47 mouse cellular contexts compared by ENCODE assay signal in the genomic region with DNA sequence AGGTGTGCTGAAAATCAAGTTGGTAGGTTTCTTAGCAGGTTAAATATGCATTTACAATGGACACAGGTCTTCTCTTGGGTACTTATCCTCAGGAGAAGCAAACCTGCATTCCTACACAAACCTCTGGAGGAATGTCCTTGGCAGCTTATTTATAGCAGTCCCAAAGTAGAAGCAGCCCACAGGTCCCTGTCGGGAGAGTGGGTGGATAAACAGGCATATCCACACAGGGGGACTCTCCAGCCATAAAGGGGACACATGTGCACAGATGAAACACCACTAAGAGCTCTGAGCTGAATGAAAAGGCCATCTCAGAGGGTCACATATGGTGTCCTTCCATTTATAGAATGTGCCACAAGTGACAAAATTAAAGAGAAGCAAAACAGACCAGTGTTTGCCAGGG. TPM values are rescaled to one million over a fixed set of nuclear protein-coding genes. Genes with fewer than 3 reads are reported as not detected.
"Had no signal": no experiment of that assay in that cellular context is flagged by ENCODE, and none has a peak within 500 bp of the region (broad histone marks: within the 10 kb centered on the region; RNA-seq: fewer than 3 reads in every experiment).

No protein-coding gene starts in this region.

- DNase-seq: left cerebral cortex, postnatal 4 days; liver; liver, embryonic 13.5 days; liver, postnatal 0 days; lung, adult 18-20 months; lung, adult 2 months; lung, embryonic 14.5 days; lung, postnatal 10 days; lung, postnatal 14 days; lung, postnatal 36 days; lung, postnatal 4 days; midbrain, embryonic 14.5 days had no signal

- H3K9ac ChIP-seq: limb, embryonic 12.5 days; limb, embryonic 13.5 days; limb, embryonic 15.5 days; liver, embryonic 12.5 days; liver, embryonic 13.5 days; liver, embryonic 14.5 days; liver, embryonic 15.5 days; liver, postnatal 0 days; lung, embryonic 14.5 days; lung, embryonic 15.5 days; midbrain, embryonic 12.5 days; midbrain, embryonic 13.5 days; midbrain, embryonic 15.5 days; neural tube, embryonic 12.5 days; neural tube, embryonic 13.5 days had no signal

- H3K9me3 ChIP-seq: limb, embryonic 10.5 days; limb, embryonic 12.5 days; limb, embryonic 13.5 days; limb, embryonic 15.5 days; liver, embryonic 12.5 days; liver, embryonic 13.5 days; liver, embryonic 15.5 days; lung, embryonic 15.5 days; midbrain, embryonic 10.5 days; midbrain, embryonic 12.5 days; midbrain, embryonic 13.5 days; midbrain, embryonic 15.5 days; neural tube, embryonic 12.5 days; neural tube, embryonic 13.5 days had no signal

- H3K4me2 ChIP-seq: limb, embryonic 12.5 days; limb, embryonic 13.5 days; limb, embryonic 15.5 days; liver, embryonic 11.5 days; liver, embryonic 12.5 days; liver, embryonic 13.5 days; liver, embryonic 15.5 days; lung, embryonic 14.5 days; lung, embryonic 15.5 days; midbrain, embryonic 11.5 days; midbrain, embryonic 12.5 days; midbrain, embryonic 13.5 days; midbrain, embryonic 15.5 days; neural tube, embryonic 12.5 days; neural tube, embryonic 13.5 days had no signal

- ATAC-seq: liver, embryonic 12.5 days; liver, postnatal 0 days; lung, postnatal 0 days; midbrain, embryonic 13.5 days; midbrain, embryonic 15.5 days; midbrain, embryonic 16.5 days had no signal

- H3K27ac ChIP-seq: limb, embryonic 10.5 days; limb, embryonic 12.5 days; limb, embryonic 13.5 days; limb, embryonic 15.5 days; liver, embryonic 12.5 days; liver, embryonic 13.5 days; liver, embryonic 14.5 days; liver, embryonic 15.5 days; lung, embryonic 15.5 days; macrophage; midbrain, embryonic 10.5 days; midbrain, embryonic 12.5 days; midbrain, embryonic 13.5 days; midbrain, embryonic 15.5 days; neural tube, embryonic 12.5 days; neural tube, embryonic 13.5 days had no signal

- H3K36me3 ChIP-seq: limb, embryonic 10.5 days; limb, embryonic 12.5 days; limb, embryonic 13.5 days; limb, embryonic 15.5 days; liver, embryonic 12.5 days; liver, embryonic 13.5 days; liver, embryonic 15.5 days; lung, embryonic 15.5 days; midbrain, embryonic 10.5 days; midbrain, embryonic 12.5 days; midbrain, embryonic 13.5 days; midbrain, embryonic 15.5 days; neural tube, embryonic 12.5 days; neural tube, embryonic 13.5 days had no signal

- H3K4me3 ChIP-seq: limb, embryonic 10.5 days; limb, embryonic 12.5 days; limb, embryonic 13.5 days; limb, embryonic 15.5 days; liver, embryonic 12.5 days; liver, embryonic 13.5 days; liver, embryonic 15.5 days; lung, embryonic 15.5 days; megakaryocyte, embryonic 14.5 days; midbrain, embryonic 10.5 days; midbrain, embryonic 12.5 days; midbrain, embryonic 13.5 days; midbrain, embryonic 15.5 days; myocyte; neural tube, embryonic 12.5 days; neural tube, embryonic 13.5 days had no signal

- H3K4me1 ChIP-seq: midbrain, embryonic 15.5 days had no signal

RNA-seq across cellular contexts. Expression of a gene that starts 4.7 kb away (rescaled TPM):
- total RNA-seq: megakaryocyte, adult 5-6 weeks; megakaryocyte-erythroid progenitor cell, adult 5-6 weeks; monocyte, adult 5-6 weeks had no signal
- polyA plus RNA-seq: limb, embryonic 11.5 days; limb, embryonic 12.5 days; liver, embryonic 11.5 days; liver, embryonic 12.5 days; liver, embryonic 13.5 days; liver, embryonic 14.5 days; liver, embryonic 15.5 days; liver, embryonic 16.5 days; liver, postnatal 0 days; lung, adult 2 months; lung, embryonic 14.5 days; lung, postnatal 0 days; macrophage had no signal

RNA-seq across cellular contexts. Expression of a gene that starts 42.5 kb away (rescaled TPM):
- total RNA-seq: left cerebral cortex, postnatal 14 days; left cerebral cortex, postnatal 25 days; left cerebral cortex, postnatal 36 days; left cerebral cortex, postnatal 4 days; liver, adult 2 months; megakaryocyte progenitor cell, adult 5-6 weeks; megakaryocyte-erythroid progenitor cell, adult 5-6 weeks; midbrain, postnatal 0 days had no signal
- polyA plus RNA-seq: limb, embryonic 10.5 days; limb, embryonic 11.5 days; limb, embryonic 12.5 days; limb, embryonic 13.5 days; limb, embryonic 14.5 days; limb, embryonic 15.5 days; liver, adult 2 months; liver, embryonic 11.5 days; liver, embryonic 12.5 days; liver, embryonic 13.5 days; liver, embryonic 14.5 days; liver, embryonic 15.5 days; liver, embryonic 16.5 days; liver, postnatal 0 days; lung, embryonic 14.5 days; lung, embryonic 15.5 days; lung, embryonic 16.5 days; lung, postnatal 0 days; macrophage; midbrain, embryonic 10.5 days; midbrain, embryonic 11.5 days; midbrain, embryonic 12.5 days; midbrain, embryonic 13.5 days; midbrain, embryonic 14.5 days; midbrain, embryonic 15.5 days; midbrain, embryonic 16.5 days; midbrain, postnatal 0 days; neural tube, embryonic 11.5 days; neural tube, embryonic 12.5 days; neural tube, embryonic 13.5 days had no signal
